Mouse (Mus musculus) heart, embryonic 16.5 days (tissue): Measurements from ENCODE around the gene Smim24. TPM values are rescaled to one million over a fixed set of nuclear protein-coding genes. Genes with fewer than 3 reads are reported as not detected.

Source experiments
- microRNA-seq: library from miRNA; unstranded; fragments of <30 nt; microRNA quantifications from one replicate; pipeline ENCODE4, GENCODE M21; 2017
- polyA plus RNA-seq: library from polyadenylated mRNA; unstranded; fragments of >200 nt; fragmentation: Nextera tagmentation; extraction: Ambion mirVana; gene quantifications from 2 replicates; pipeline ENCODE4 v1.2.1, GENCODE M21; 2015

Smim24 gene
- polyA plus RNA-seq, 1 experiment from 2014 or later: 9.2 TPM

Small RNA genes lying within 50 kb of the gene (microRNA-seq; reads per million reads assigned to microRNA genes)
- gene Mir1191b (1.4 reads per million), gene Mir6913 (not detected)

Other genes starting within 250 kb of the Smim24 start
- 34.7 and 37.5 TPM in 2 replicates for gene Pias4, start 225.1 kb upstream of the Smim24 start, polyA plus RNA-seq
- 435 and 443 TPM in 2 replicates for gene Eef2, start 216.4 kb upstream of the Smim24 start, polyA plus RNA-seq
- 33.9 and 40.2 TPM in 2 replicates for gene Dapk3, start 210.0 kb upstream of the Smim24 start, polyA plus RNA-seq
- 0.11 TPM in 2 replicates for gene 4930442H23Rik, start 209.2 kb upstream of the Smim24 start, polyA plus RNA-seq
- 11.9 and 14.6 TPM in 2 replicates for gene Nmrk2, start 191.0 kb upstream of the Smim24 start, polyA plus RNA-seq
- gene Atcay, start 162.2 kb upstream of the Smim24 start, polyA plus RNA-seq: 0.31 and 0.33 TPM in 2 replicates
- 5.0 and 6.2 TPM in 2 replicates for gene Zfr2, start 159.9 kb upstream of the Smim24 start, polyA plus RNA-seq
- 2.6 and 2.7 TPM in 2 replicates for gene Matk, start 140.1 kb upstream of the Smim24 start, polyA plus RNA-seq
- 230 TPM in 2 replicates for gene Mrpl54, start 126.1 kb upstream of the Smim24 start, polyA plus RNA-seq
- gene Apba3, start 126.1 kb upstream of the Smim24 start, polyA plus RNA-seq: 62.7 and 63.0 TPM in 2 replicates
- 4.7 and 5.3 TPM in 2 replicates for gene Tjp3, start 101.5 kb upstream of the Smim24 start, polyA plus RNA-seq
- 31.3 and 33.2 TPM in 2 replicates for gene Pip5k1c, start 100.1 kb upstream of the Smim24 start, polyA plus RNA-seq
- 28.1 and 29.6 TPM in 2 replicates for gene Cactin, start 71.9 kb upstream of the Smim24 start, polyA plus RNA-seq
- 15.2 and 16.3 TPM in 2 replicates for gene Tbxa2r, start 64.3 kb upstream of the Smim24 start, polyA plus RNA-seq
- 0.08 and 0.11 TPM in 2 replicates for gene Gipc3, start 49.8 kb upstream of the Smim24 start, polyA plus RNA-seq
- 86.5 and 86.8 TPM in 2 replicates for gene Hmg20b, start 42.6 kb upstream of the Smim24 start, polyA plus RNA-seq
- 16.5 and 17.6 TPM in 2 replicates for gene Mfsd12, start 35.6 kb upstream of the Smim24 start, polyA plus RNA-seq
- gene 4930404N11Rik, start 27.2 kb upstream of the Smim24 start, polyA plus RNA-seq: 1.8 and 1.9 TPM in 2 replicates
- gene Fzr1, start 14.5 kb upstream of the Smim24 start, polyA plus RNA-seq: 74.6 and 82.8 TPM in 2 replicates
- gene Dohh, start 8.6 kb upstream of the Smim24 start, polyA plus RNA-seq: 83.4 and 86.2 TPM in 2 replicates
- 2.1 and 2.6 TPM in 2 replicates for gene Gm48551, start 8.6 kb upstream of the Smim24 start, polyA plus RNA-seq
- 0.55 and 0.83 TPM in 2 replicates for gene Gm48552, start 4.0 kb upstream of the Smim24 start, polyA plus RNA-seq
- gene Nfic, start 62.6 kb downstream of the Smim24 start, polyA plus RNA-seq: 54.7 and 61.1 TPM in 2 replicates
- gene Celf5, start 89.7 kb downstream of the Smim24 start, polyA plus RNA-seq: 0.24 TPM in 2 replicates
- gene Ncln, start 103.3 kb downstream of the Smim24 start, polyA plus RNA-seq: 55.7 and 59.8 TPM in 2 replicates
- 1.5 and 2.1 TPM in 2 replicates for gene S1pr4, start 107.1 kb downstream of the Smim24 start, polyA plus RNA-seq
- gene Gna15, start 131.2 kb downstream of the Smim24 start, polyA plus RNA-seq: 1.1 and 1.3 TPM in 2 replicates
- 57.4 and 59.7 TPM in 2 replicates for gene Gna11, start 152.1 kb downstream of the Smim24 start, polyA plus RNA-seq
- gene Aes, start 166.4 kb downstream of the Smim24 start, polyA plus RNA-seq: 529 and 769 TPM in 2 replicates
- gene Tle2, start 181.5 kb downstream of the Smim24 start, polyA plus RNA-seq: 19.5 and 24.5 TPM in 2 replicates
- gene Tle6, start 208.0 kb downstream of the Smim24 start, polyA plus RNA-seq: 29.6 and 31.0 TPM in 2 replicates
- 1.2 TPM in 2 replicates for gene BC025920, start 213.2 kb downstream of the Smim24 start, polyA plus RNA-seq
- gene Sirt6, start 234.7 kb downstream of the Smim24 start, polyA plus RNA-seq: 22.9 and 26.0 TPM in 2 replicates
- gene Ankrd24, start 235.5 kb downstream of the Smim24 start, polyA plus RNA-seq: 14.6 and 14.8 TPM in 2 replicates